Comparison of ENCODE assay signal across 8 mouse cellular contexts in genomic region chr10:111473511-111474371, GRCm38 (mm10). TPM values are rescaled to one million over a fixed set of nuclear protein-coding genes. Genes with fewer than 3 reads are reported as not detected.
DNase-seq lines count a peak whose midpoint lies in the region; ATAC-seq and TF ChIP-seq lines count a peak whose summit lies in the region.

No protein-coding gene starts in this region.

- peak; percentile 41 for DNase-seq in urinary bladder, postnatal 25 days (ENCODE audit: low spot score)
- DNase-seq in urinary bladder, adult 2 months (ENCODE audit: low spot score), result no peak
- DNase-seq in gastrocnemius, adult 8-10 months (ENCODE audit: low spot score in 2 of 2), result peak; percentile 2 to 12
- DNase-seq in liver, result peak; percentile 60

- H3K4me3 ChIP-seq in cortical plate, adult 2 months (ENCODE audit: insufficient read depth, low read length), result peak overlapping the region; percentile 53
- H3K4me3 ChIP-seq in intestine, postnatal 0 days (ENCODE audit: low read depth, low read length), result peak overlapping the region; percentile 94
- H3K4me3 ChIP-seq in midbrain, embryonic 16.5 days (ENCODE audit: low read depth, low read length), result peak overlapping the region; percentile 97
- peak overlapping the region; percentile 82 for H3K4me3 ChIP-seq in stomach, embryonic 15.5 days (replicated peaks)

- no peaks in the 10 kb centered on the region for H3K9me3 ChIP-seq in intestine, postnatal 0 days (ENCODE audit: control insufficient read depth)
- H3K9me3 ChIP-seq in midbrain, embryonic 16.5 days (replicated peaks; ENCODE audit: control insufficient read depth, low read length, poor library complexity, severe bottlenecking), result no peaks in the 10 kb centered on the region
- no peaks in the 10 kb centered on the region for H3K9me3 ChIP-seq in stomach, embryonic 15.5 days

- H3K27ac ChIP-seq in cortical plate, adult 2 months (ENCODE audit: insufficient read depth, low read length), result peak overlapping the region; percentile 85
- peak overlapping the region; percentile 71 for H3K27ac ChIP-seq in intestine, postnatal 0 days (ENCODE audit: low read depth, low read length)
- H3K27ac ChIP-seq in midbrain, embryonic 16.5 days (ENCODE audit: low read length), result peak overlapping the region; percentile 98
- H3K27ac ChIP-seq in stomach, embryonic 15.5 days, result peak overlapping the region; percentile 87

- H3K27me3 ChIP-seq in intestine, postnatal 0 days (replicated peaks; ENCODE audit: control insufficient read depth, insufficient read depth, low read length), result no peaks in the 10 kb centered on the region
- no peaks in the 10 kb centered on the region for H3K27me3 ChIP-seq in midbrain, embryonic 16.5 days (ENCODE audit: control insufficient read depth, insufficient read depth, low read depth, low read length)
- H3K27me3 ChIP-seq in stomach, embryonic 15.5 days (replicated peaks), result no peaks in the 10 kb centered on the region

- TF ChIP-seq CTCF in cortical plate, adult 2 months (IDR thresholded peaks at IDR 0.05; ENCODE audit: extremely low read depth, insufficient read depth, low read length), result no peak
- no peak for TF ChIP-seq CTCF in intestine, postnatal 0 days (IDR thresholded peaks at IDR 0.05; ENCODE audit: low read depth)

- peak overlapping the region; percentile 85 for H3K9ac ChIP-seq in intestine, postnatal 0 days (ENCODE audit: low read depth, low read length)
- peak overlapping the region; percentile 98 for H3K9ac ChIP-seq in midbrain, embryonic 16.5 days (ENCODE audit: low read depth, low read length)
- H3K9ac ChIP-seq in stomach, embryonic 15.5 days, result peak overlapping the region; percentile 64

- H3K36me3 ChIP-seq in intestine, postnatal 0 days (ENCODE audit: control insufficient read depth, insufficient read depth), result no peaks in the 10 kb centered on the region
- no peaks in the 10 kb centered on the region for H3K36me3 ChIP-seq in midbrain, embryonic 16.5 days (ENCODE audit: control insufficient read depth, insufficient read depth, low read length)
- H3K36me3 ChIP-seq in stomach, embryonic 15.5 days, result no peaks in the 10 kb centered on the region

- H3K4me2 ChIP-seq in intestine, postnatal 0 days (replicated peaks; ENCODE audit: low read depth), result peak overlapping the region; percentile 95
- H3K4me2 ChIP-seq in midbrain, embryonic 16.5 days (ENCODE audit: low read length), result peak overlapping the region; percentile 76
- peak overlapping the region; percentile 88 for H3K4me2 ChIP-seq in stomach, embryonic 15.5 days

- TF ChIP-seq POLR2A in cortical plate, adult 2 months (IDR thresholded peaks at IDR 0.05; ENCODE audit: extremely low read depth, insufficient read depth, low read length), result no peak

- ATAC-seq in intestine, postnatal 0 days, result peak; percentile 69
- ATAC-seq in midbrain, embryonic 16.5 days, result peak; percentile 73
- ATAC-seq in stomach, embryonic 15.5 days (ENCODE audit: insufficient read depth, low FRiP score, low read depth), result peak; percentile 77

- under 1% methylated on average over 54 of the region's 58 CpGs for WGBS in intestine, postnatal 0 days
- WGBS in midbrain, embryonic 16.5 days, result under 1% methylated on average over 42 of the region's 58 CpGs
- under 1% methylated on average over 50 of the region's 58 CpGs for WGBS in stomach, embryonic 15.5 days

- peaks cover 4% of the 10 kb centered on the region; the same call in 1 of the 2 replicates for H3K4me1 ChIP-seq in cortical plate, adult 2 months (ENCODE audit: control insufficient read depth, insufficient read depth, low read length)
- H3K4me1 ChIP-seq in intestine, postnatal 0 days (replicated peaks; ENCODE audit: control insufficient read depth, insufficient read depth, low read length), result no peaks in the 10 kb centered on the region
- peaks cover 36% of the 10 kb centered on the region for H3K4me1 ChIP-seq in midbrain, embryonic 16.5 days (ENCODE audit: control insufficient read depth, insufficient read depth, low read length)
- H3K4me1 ChIP-seq in stomach, embryonic 15.5 days, result peaks cover 21% of the 10 kb centered on the region; the same call in 1 of the 2 replicates

RNA-seq across cellular contexts. Expression of gene Nap1l1, which starts 0.7 kb away (rescaled TPM):
- 118 and 150 TPM in 2 replicates for polyA plus RNA-seq in urinary bladder, adult 2 months (2012; rRNA removed)
- 229 and 231 TPM in 2 replicates for polyA plus RNA-seq in cortical plate, adult 2 months (2012; rRNA removed)
- 10 to 100 TPM; 53.4 to 66.1 (median 59.2) TPM for total RNA-seq in gastrocnemius, adult 8-10 months (2022)
- 62.1 and 64.2 TPM in 2 replicates for polyA plus RNA-seq in intestine, postnatal 0 days (2015; fragmentation: Nextera tagmentation; extraction: Ambion mirVana)
- 163 and 179 TPM in 2 replicates for polyA plus RNA-seq in midbrain, embryonic 16.5 days (2015; fragmentation: Nextera tagmentation; extraction: Ambion mirVana)
- 188 and 214 TPM in 2 replicates for polyA plus RNA-seq in stomach, embryonic 15.5 days (2015; fragmentation: Nextera tagmentation; extraction: Ambion mirVana)

RNA-seq across cellular contexts. Expression of gene Phlda1, which starts 32.3 kb away (rescaled TPM):
- polyA plus RNA-seq in urinary bladder, adult 2 months (2012; rRNA removed), result 64.4 and 71.6 TPM in 2 replicates
- polyA plus RNA-seq in cortical plate, adult 2 months (2012; rRNA removed), result 22.5 and 23.2 TPM in 2 replicates
- total RNA-seq in gastrocnemius, adult 8-10 months (2022), result 1 to 10 TPM; 2.4 to 3.9 (median 3.6) TPM
- polyA plus RNA-seq in intestine, postnatal 0 days (2015; fragmentation: Nextera tagmentation; extraction: Ambion mirVana), result 21.0 and 21.4 TPM in 2 replicates
- 30.8 and 30.9 TPM in 2 replicates for polyA plus RNA-seq in midbrain, embryonic 16.5 days (2015; fragmentation: Nextera tagmentation; extraction: Ambion mirVana)
- 44.7 and 58.3 TPM in 2 replicates for polyA plus RNA-seq in stomach, embryonic 15.5 days (2015; fragmentation: Nextera tagmentation; extraction: Ambion mirVana)
